Mouse (Mus musculus) layer of hippocampus, postnatal 36 days (tissue): ENCODE measurements around the gene Eif5b. TPM values are rescaled to one million over a fixed set of nuclear protein-coding genes. Genes with fewer than 3 reads are reported as not detected.
"Not testable (repeated sequence)": the region's sequence is repeated elsewhere in the genome, so short reads cannot be mapped to it uniquely, and the experiment has no call there.

Source experiments
- DNase-seq, 2 experiments: peaks; one replicate each; pipeline ENCODE4 v3.0.0; 2022
- total RNA-seq, 2 experiments: library from RNA; stranded (reverse); gene quantifications; 2 replicates each; pipeline ENCODE4 v1.2.3; 2021

The Eif5b gene
- total RNA-seq: 10 to 100 TPM; 43.9 to 44.0 TPM

DNA sequence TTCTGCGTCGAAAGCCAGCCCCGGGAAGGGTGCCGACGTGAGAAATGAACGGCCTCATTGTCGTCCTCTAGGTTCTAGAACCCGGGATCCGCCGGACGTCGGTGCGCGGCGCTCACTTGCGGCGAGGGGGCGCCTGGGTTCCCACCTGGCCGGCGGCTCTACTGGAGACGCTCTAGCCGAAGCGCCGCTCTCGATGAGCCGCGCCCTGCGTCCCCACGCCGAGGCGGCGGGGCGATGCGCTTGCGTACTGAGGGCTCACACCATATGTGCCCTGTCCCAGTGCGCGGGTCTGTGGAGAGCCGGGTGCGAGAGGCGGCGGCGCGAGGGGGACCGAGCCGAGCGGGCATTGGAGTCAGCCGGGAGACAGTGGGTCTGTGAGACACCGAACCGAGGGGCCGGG lies at the start of gene Eif5b, which contains the start of gene Txndc9:
Gene Eif5b, plus strand, starts transcription at position 144 of the 400 bp plus-strand sequence.
Gene Txndc9, minus strand, starts transcription at position 27 of the 400 bp plus-strand sequence.
- peak; percentile 96 for DNase-seq

- no peak for DNase-seq
Measured at GRCm38 (mm10) chr1:37948906-37949305, 48.9 kb upstream of the Eif5b start.

- no peak for DNase-seq
Measured at GRCm38 (mm10) chr1:37954786-37955185, 43.0 kb upstream of the Eif5b start.

DNA sequence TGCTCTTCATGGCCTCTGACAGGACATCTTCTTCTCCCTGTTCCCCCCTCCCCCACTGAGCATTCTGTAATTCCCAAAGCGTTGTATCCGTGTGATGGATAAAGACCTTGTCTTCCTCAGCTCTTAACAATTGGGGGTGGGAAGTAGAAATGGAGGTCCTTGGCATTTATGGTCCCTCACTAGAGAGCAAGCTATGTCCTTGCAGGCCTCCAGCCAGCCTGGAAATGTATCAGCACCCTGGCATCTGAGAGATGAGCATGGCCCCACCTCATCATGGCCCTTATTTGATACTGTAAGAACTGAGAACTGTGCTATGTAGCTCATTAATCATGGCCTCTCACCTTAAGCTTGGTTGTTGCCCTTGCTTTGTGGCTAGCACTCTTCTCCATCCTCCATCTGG lies 42.6 kb upstream of the Eif5b start:
- no peak for DNase-seq

DNA sequence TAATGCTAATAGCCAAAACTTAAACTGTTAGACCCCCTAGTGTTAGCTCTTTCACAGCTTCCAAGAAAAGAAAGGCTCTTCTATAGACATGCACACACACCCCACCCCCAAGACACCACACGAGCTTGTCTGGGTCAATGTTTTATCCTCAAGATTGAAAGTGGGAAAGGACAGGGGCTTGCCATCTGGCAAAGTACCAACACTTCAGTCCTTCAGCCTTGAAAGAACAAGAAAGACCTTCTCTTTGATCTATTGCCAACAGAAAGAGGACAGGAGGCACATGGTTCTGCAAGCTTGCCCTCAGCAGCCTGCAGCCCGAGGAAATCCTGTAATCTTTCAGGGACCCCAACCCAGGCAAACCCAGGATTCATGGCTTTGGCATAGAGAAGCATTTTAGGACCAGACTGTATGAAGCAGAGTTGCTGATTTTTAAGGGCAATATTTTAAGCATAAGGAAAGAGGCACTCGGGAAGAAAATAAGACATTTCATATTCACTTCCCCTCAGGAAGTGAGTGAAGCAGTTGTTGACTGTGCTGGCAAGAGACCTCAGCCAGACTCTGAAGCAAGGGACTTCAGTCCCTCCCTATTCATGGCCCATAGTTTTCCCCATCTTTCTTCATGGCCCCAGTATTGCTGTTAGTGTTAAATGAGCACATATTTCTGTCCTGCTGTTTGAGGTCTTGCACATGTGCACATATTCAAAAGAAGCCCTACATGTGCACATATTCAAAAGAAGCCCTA lies 40.9 kb upstream of the Eif5b start:
- no peak for DNase-seq

DNA sequence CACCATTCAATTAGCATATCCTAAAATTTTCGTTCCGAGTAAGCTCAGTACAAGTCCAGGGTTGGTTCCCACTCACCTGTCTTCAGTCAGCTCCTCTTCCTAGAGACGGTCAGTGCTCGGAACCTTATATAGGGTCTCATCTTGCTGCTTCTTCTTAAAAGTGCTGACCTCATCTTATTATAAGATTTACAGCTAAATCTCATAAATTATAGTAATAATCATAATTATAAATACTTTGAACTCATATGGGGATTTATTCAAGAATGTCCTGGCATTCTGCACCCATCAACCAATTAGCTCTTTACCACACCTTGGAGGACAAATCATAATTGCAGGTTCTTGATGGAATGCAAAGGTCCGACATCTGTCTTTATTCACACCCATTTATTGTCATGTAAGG lies 40.2 kb upstream of the Eif5b start, which contains the start of gene Lyg1:
Gene Lyg1, minus strand, starts transcription at position 101 of the 400 bp plus-strand sequence.
- no peak for DNase-seq

GRCm38 (mm10) chr1:37958516-37958915 lies 39.3 kb upstream of the Eif5b start:
- no peak for DNase-seq

GRCm38 (mm10) chr1:37959486-37959885 lies 38.3 kb upstream of the Eif5b start:
- no peak for DNase-seq

- DNase-seq: no peak
Measured at GRCm38 (mm10) chr1:37965571-37965970, 32.2 kb upstream of the Eif5b start.

GRCm38 (mm10) chr1:37968746-37969145 lies 29.1 kb upstream of the Eif5b start:
- DNase-seq: no peak

DNA sequence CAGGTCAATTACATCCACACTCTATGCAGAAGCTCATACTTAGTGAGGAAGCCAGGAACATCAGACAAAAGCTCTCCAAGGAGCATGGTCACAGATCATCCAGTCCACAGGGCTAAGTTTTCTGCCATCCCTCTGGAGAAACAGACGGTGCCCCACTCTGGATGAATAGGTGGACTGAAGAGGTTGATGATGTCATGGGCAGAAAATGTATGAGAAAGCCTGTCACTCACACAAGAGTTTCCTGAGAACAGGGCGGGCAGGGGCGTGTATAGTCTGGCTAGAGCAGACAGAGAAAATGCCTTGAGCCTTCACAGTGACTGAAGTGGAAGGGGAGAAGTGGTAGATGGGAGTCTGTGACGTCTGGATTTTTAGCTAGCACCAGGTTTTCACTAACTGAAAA lies 26.3 kb upstream of the Eif5b start:
- DNase-seq: no peak

GRCm38 (mm10) chr1:37976666-37977065 lies 21.1 kb upstream of the Eif5b start:
- DNase-seq: not testable (repeated sequence)

GRCm38 (mm10) chr1:37977303-37977702 lies 20.5 kb upstream of the Eif5b start:
- no peak for DNase-seq

- no peak for DNase-seq
Measured at GRCm38 (mm10) chr1:37984326-37984725, 13.5 kb upstream of the Eif5b start.

GRCm38 (mm10) chr1:37985764-37986323 lies 12.0 kb upstream of the Eif5b start:
- DNase-seq: peak; percentile 20 to 29

DNA sequence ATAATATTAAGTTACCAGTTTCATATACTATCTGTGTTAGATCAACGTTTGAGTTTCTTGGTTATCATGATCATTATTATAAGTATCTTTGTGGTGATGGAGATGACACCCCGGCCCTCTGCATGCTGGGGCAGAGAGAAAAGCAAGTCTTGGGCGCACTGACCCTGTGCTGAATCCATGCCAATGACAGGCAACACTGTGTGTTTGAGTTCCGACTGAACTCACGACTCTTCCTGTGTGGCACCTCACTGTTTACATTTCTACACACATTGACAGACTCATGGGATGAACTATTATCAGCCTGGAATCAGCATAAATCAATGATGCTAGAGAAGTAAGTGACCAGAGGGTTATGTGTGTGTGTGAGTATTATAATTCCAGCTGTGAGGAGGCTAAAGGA lies 10.0 kb upstream of the Eif5b start:
- DNase-seq: no peak

DNA sequence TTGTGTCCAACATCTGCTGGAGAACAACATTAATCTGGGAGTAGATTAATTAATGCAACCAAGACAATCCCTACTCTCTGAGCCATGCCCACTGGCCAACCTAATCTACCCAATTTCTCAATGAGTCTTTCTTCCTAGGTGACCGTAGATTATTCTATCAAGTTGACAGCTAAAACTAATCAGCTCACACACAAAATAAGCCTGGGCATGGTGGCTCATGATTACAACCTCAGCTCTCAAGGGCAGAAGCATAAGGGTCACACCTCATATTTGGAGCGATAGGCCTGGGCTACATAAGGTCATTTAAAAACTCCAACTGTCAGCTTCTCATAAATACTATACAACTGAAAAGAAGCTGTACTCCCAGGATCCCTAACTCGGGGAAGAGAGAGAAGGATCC lies 1.6 kb upstream of the Eif5b start:
- no peak for DNase-seq

- DNase-seq: peak; percentile 97 to 98
Measured at GRCm38 (mm10) chr1:37996877-37997484, 829 bp upstream of the Eif5b start.

- DNase-seq: no peak
Measured at GRCm38 (mm10) chr1:37998371-37999199, 775 bp downstream of the Eif5b start.

DNA sequence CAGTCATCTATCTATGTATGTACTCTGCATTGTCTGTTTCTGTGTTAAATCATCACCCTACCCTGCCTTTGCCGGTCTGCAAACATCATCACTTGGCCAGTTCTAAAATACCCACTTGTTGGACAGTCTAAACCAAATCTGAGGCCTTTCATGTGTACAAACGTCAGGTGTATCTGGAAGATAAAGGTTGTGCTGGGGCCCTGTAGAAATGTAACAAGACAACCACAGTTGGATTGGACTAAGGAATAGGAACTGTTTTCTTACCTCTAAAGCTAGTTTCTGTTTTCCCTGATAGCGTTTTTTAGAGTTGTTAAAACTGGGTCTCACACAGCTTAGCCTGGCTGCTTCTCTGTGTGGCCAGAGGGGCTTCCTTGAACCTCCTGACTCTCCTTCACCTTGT lies 1.7 kb downstream of the Eif5b start:
- DNase-seq: no peak

DNA sequence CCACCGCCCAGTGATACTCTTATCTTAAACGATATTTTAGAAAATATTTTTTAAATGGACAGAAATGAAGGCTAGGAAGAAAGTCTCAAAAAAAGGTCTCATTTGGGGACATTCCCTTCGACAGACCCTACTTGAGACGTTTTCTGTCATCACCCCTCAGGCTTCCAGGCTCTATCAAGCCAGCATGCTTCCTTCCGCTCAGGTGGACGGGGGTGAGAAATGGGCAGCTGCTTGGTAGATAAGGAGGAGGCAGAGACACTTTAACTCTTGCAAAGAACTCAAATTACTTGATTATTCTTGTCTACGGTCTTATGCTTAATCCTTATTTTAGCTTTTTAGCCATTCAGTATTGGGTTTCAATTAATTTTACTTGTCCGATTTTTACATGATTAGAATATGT lies 3.0 kb downstream of the Eif5b start:
- no peak for DNase-seq

DNA sequence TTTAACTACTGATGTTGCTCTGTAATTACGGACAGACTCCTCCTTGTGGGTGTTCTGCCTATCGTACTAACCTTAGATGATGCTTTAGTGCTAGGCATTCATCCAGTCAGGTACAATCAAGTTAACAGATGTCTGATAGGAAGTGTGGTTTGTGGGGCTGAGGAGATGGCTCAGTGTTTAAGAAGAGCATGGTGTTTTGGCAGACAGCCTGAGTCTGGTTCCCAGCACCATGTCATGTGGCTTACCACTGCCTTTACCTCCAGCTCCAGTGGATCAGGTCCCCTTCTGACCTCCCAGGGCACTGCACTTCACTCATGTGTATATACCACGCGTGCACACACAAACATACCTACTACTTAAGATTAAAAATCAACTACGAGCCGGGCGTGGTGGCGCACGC lies 4.1 kb downstream of the Eif5b start:
- no peak for DNase-seq

DNA sequence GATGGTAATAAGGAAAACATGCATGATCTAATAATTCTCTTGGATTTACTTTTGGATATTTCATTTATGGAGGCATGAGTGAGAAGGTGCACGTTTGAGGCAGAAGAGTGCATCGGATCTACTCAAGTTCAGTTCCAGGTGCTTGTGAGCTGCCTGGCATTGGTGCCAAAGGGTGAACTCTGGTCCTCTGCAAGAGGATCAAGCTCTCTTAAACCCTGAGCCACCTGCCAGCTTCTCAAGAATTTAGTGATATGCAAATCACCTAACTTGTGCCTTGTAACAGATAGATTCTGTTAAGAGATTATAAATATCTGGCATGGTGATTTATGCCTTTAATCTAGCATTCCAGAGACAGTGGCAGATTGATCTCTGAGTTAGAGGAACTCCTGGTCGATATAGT lies 5.2 kb downstream of the Eif5b start:
- DNase-seq: no peak
